Mouse (Mus musculus) megakaryocyte progenitor cell, adult 5-6 weeks (primary cell): ENCODE measurements at regions not wholly inside any gene's neighbourhood (a gene's known extent, or its start where the extent isn't known, plus 50 kb on each side); places are given as distances from the start of the nearest gene placed in this dataset.

Experiments used
- ATAC-seq: replicated peaks from 2 replicates; pipeline ENCODE4 v1.8.0; 2016; ENCODE audit warnings: mild to moderate bottlenecking, moderate TSS enrichment, inconsistent platforms; ENCODE audit not compliant: poor library complexity

DNA sequence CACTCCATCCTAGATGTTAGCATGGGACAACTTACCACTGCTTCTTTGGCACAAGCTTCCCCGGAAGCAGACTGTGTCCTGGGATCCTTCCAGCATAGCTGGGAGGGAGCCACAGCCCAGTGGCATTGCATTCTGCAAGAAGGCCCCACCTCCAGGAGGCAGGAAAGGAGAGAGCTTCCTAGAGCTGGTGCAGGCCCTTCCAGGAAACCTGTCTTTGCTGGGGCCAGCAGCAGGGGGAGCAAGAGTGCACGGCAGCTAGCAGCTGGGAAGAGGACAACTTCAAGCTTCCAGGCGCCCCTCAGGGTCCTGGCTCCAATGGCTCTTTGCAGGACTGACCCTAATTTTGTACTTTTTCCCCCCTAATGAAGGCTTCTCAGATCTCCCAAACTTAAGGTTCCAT lies 115.4 kb upstream of the Sorcs3 start:
- ATAC-seq = peak; percentile 44; the same call in 1 of the 2 replicates

- no peak for ATAC-seq
Measured at GRCm38 (mm10) chr19:48097363-48097762, 108.5 kb upstream of the Sorcs3 start.

DNA sequence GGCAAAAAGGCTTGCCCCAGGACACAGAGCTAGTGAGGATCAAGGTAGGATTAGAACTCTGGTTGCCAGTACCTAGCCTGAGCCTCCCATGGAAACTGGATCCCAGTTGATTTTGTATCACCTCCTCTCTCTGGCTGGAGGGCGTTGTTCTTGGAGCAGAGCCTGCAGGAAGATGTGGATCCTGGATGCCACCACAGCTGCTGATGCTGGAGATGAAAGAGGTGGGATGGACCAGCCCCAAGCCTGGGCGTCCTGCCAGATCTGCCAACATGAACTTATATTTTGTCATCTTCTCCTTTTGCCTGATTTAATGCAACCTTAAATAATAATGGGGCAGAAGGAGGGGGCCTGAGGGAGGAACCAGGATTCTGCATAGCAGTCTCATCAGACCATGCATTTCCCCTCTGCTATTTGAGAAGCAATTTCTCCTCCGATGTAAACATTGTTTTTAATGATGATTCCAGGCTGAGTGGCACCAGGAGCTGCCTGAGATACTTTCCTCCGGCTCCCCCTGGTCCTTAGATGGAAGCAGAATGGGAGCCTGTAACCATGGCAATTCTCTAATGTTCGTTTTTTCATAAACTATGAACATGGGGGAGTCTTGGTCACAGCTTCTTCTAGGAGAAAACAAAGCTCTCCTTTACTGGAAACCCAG lies 107.8 kb upstream of the Sorcs3 start:
- ATAC-seq = no peak

DNA sequence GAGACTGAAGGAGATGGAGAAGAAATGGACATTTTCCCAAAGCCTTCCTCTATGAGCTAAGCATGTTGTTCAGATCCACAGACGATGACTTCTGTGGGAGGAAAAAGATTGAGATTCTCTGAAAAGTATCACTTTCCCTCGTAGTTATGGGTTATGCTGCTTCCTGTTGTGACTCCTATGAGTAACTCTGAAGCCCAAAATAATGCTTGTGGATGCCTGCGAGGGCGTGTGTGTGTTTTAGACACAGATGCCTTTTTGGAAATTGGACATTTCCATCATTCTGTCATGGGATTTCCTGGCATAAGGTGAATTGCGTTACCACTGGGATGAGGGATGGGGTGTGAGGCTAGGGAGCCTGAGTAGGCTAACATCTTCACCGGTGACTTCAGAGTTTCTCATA lies 104.8 kb upstream of the Sorcs3 start:
- ATAC-seq = no peak

DNA sequence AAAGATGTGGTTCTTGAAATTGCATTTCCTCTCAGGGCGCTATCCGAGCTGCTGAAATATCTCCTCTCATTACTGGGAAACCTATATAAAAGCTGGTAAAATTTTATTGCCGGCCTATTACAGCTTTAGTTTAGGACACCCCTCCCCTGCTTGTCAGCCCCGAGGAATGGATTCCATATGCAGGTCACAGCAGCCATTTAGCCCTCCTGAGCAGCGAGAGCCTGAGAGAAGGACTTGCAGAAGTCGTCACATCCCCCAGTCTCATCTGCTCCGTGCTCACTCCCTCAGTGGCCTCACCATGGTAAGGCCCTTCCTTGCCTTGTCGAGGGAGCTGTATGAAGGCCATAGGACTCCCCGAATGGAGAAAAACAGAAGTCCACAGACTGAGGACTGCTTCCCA lies 90.7 kb upstream of the Sorcs3 start:
- ATAC-seq = no peak

DNA sequence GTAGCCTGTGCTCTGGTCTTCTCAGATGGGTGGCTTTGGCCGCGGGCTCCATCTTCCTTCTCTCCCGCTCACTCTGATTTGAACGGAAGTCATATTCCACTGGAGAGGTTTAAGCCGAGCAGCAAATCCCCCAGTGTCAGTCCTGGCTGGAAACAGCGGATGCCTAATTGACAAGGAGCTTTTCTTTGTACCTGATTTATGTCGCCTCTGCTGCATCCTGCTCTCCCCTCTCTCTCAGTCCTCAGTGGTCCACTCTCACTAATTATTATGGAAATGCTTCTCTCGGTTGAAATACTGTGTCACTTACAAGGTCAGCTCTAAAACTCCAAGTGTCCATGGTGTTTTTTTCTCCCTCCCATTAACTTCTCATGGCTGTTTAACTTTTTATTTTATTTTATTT lies 90.1 kb upstream of the Sorcs3 start:
- no peak for ATAC-seq

- ATAC-seq = no peak
Measured at GRCm38 (mm10) chr19:48116689-48117088, 89.1 kb upstream of the Sorcs3 start.

GRCm38 (mm10) chr19:48117646-48118045 lies 88.2 kb upstream of the Sorcs3 start:
- ATAC-seq = no peak

DNA sequence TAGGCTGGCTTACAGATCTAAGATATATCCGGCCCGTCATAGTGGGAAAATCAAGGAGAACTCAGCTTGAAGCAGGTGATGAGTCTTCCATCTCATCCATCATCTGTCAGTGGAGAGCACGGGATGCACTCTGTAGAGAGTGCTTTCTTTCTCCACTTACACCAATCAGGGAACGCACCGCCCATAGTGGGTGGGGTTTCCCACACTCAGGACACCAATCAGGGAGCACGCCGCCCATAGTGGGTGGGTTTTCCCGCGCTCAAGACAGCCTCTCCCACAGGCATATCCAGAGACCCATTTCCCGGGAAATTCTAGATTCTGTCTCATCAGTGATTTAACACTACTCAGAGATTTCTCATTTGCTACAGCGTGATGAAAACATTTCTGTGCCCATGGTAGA lies 83.5 kb upstream of the Sorcs3 start:
- ATAC-seq = no peak

DNA sequence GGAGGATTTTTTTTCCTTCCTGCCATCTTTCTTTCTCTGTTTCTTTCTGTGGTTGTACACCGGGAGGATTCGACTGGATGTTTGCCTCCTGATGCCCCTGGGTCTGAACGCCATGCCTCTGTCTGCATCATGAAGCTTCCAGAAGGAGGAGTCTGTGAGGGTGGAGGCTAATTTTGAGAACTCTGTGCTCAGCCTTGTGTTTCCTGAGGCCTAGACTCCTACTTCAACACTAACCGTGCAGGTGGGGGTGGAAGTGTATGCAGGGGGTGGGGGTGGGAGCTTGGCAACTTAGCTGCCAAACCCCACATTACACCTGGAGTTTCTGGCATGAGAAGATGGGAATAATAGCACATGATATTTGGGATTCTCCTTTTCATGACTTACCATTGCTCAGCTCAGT lies 82.0 kb upstream of the Sorcs3 start:
- no peak for ATAC-seq

- no peak for ATAC-seq
Measured at GRCm38 (mm10) chr19:48125731-48126130, 80.1 kb upstream of the Sorcs3 start.

- no peak for ATAC-seq
Measured at GRCm38 (mm10) chr19:48128089-48128488, 77.7 kb upstream of the Sorcs3 start.

DNA sequence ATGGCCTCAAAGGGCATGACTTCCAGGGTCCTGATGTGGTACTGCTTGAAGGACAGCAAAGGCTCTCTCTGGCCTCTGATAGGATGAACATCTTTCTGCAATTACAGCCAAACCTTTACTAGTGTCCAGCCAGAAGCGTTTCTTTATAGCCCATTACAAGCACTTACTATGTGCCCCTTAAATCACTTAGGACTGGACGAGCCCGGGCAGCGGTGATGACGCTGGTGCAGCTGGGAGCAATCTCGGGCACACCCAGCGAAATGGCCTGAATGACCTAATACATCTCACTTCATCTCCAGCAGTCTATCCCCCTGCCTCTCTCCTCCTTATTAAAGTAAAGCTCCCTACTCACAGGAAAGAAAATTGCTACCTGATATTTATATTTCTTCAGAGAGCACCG lies 69.6 kb upstream of the Sorcs3 start:
- no peak for ATAC-seq

- no peak for ATAC-seq
Measured at GRCm38 (mm10) chr19:48144129-48144528, 61.7 kb upstream of the Sorcs3 start.
